Mouse (Mus musculus) embryonic facial prominence, embryonic 12.5 days (tissue): ENCODE results near the gene Dhx35. TPM values are rescaled to one million over a fixed set of nuclear protein-coding genes. Genes with fewer than 3 reads are reported as not detected.

Experiments
- ATAC-seq: fragments of 200-750 bp; cut with Nextera tagmentation; 2 replicates; pipeline ENCODE4 v1.8.0; 2017; ENCODE audit not compliant: insufficient number of reproducible peaks, insufficient read depth, low FRiP score, low TSS enrichment
- H3K27ac ChIP-seq: fragments of 300-500 bp; sonication (generic); 2 replicates; pipeline ENCODE4 v1.5.1; 2016; ENCODE audit warnings: mild to moderate bottlenecking
- H3K27me3 ChIP-seq: fragments of 300-500 bp; sonication (generic); 2 replicates; pipeline ENCODE4 v1.6.1; 2016; ENCODE audit warnings: mild to moderate bottlenecking, moderate library complexity
- H3K36me3 ChIP-seq: fragments of 300-500 bp; sonication (generic); 2 replicates; pipeline ENCODE4 v1.6.1; 2016; ENCODE audit warnings: mild to moderate bottlenecking
- H3K4me1 ChIP-seq: fragments of 300-500 bp; sonication (generic); 2 replicates; pipeline ENCODE4 v1.6.1; 2016
- H3K4me2 ChIP-seq: fragments of 300-500 bp; sonication (generic); replicated peaks from 2 replicates; pipeline ENCODE4 v1.6.1; 2016; ENCODE audit warnings: mild to moderate bottlenecking, moderate library complexity
- H3K4me3 ChIP-seq: fragments of 300-500 bp; sonication (generic); 2 replicates; pipeline ENCODE4 v1.5.1; 2016; ENCODE audit warnings: mild to moderate bottlenecking
- H3K9ac ChIP-seq: fragments of 300-500 bp; sonication (generic); 2 replicates; pipeline ENCODE4 v1.6.1; 2016; ENCODE audit warnings: mild to moderate bottlenecking, moderate library complexity
- H3K9me3 ChIP-seq: fragments of 300-500 bp; sonication (generic); 2 replicates; pipeline ENCODE4 v1.6.1; 2016; ENCODE audit warnings: mild to moderate bottlenecking, moderate library complexity
- WGBS: fragments of 180-500 bp; shearing (Covaris S2); methylation state at CpG from one replicate; pipeline ENCODE4 v1.1.7; 2016; 5-methylcytosine and 5-hydroxymethylcytosine counted together
- polyA plus RNA-seq: library from polyadenylated mRNA; unstranded; fragments of >200 nt; fragmentation: Nextera tagmentation; extraction: Ambion mirVana; gene quantifications from 2 replicates; pipeline ENCODE4 v1.2.1, GENCODE M21; 2016

The Dhx35 gene
- polyA plus RNA-seq, 1 experiment from 2014 or later: 16.6 TPM

DNA sequence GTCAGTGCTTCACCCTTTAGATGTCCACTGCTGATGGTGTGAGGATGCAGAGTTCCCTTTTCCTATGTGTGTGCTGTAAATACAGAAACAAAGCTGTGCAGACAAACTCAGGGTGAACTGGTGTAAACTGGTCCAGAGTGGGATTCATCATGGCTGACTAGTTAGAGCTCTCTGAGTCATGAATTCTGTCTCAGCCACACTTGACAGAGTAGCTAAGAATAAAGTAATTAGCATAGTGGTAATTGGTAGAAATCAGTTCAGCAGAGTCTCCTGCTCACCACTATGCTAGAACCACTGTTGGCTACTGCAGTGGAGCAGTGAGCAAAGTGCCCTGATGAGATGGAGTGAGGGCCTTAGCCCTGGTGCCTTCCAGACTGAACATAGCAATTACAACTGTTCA is 21.1 kb downstream of the Dhx35 start:
- no peak overlapping the region for H3K27ac ChIP-seq
- H3K9ac ChIP-seq: no peak overlapping the region
- no peak for ATAC-seq
- H3K4me2 ChIP-seq: no peak overlapping the region
- H3K27me3 ChIP-seq: no peaks in the 10 kb centered on the region
- H3K9me3 ChIP-seq: no peaks in the 10 kb centered on the region
- no peaks in the 10 kb centered on the region for H3K4me1 ChIP-seq
- no peak overlapping the region for H3K4me3 ChIP-seq
- H3K36me3 ChIP-seq: peaks cover 25% of the 10 kb centered on the region

DNA sequence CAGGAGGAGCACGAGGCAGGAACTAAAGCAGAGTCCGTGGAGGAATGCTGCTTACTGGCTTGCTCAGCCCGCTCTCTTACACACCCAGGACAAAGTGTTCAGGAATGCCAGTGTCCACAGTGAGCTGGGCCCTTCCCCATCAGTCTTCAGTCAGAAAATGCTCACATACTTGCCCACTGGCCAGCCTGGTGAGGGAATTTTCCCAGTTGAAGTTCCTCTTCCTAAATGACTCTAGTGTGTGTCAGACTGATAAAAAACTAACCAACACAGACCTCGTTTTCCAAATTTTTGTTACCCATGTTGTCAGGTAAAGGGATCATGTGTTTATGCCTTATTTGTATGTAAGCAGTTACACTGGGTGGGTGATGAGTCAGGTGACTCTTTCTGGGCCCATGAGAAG is 21.6 kb downstream of the Dhx35 start:
- H3K4me1 ChIP-seq: no peaks in the 10 kb centered on the region
- no peak overlapping the region for H3K9ac ChIP-seq
- ATAC-seq: no peak
- no peak overlapping the region for H3K4me3 ChIP-seq
- no peaks in the 10 kb centered on the region for H3K27me3 ChIP-seq
- H3K4me2 ChIP-seq: no peak overlapping the region
- H3K27ac ChIP-seq: no peak overlapping the region
- H3K9me3 ChIP-seq: no peaks in the 10 kb centered on the region
- 86% methylated on average over 4 of the region's 4 CpGs for WGBS
- peaks cover 25% of the 10 kb centered on the region for H3K36me3 ChIP-seq

GRCm38 (mm10) chr2:158817708-158818107 is 23.1 kb downstream of the Dhx35 start:
- WGBS: 92% methylated on average over 8 of the region's 8 CpGs
- Histone ChIP-seq H3K27me3 (no peaks in the 10 kb centered on the region), H3K9me3 (no peaks in the 10 kb centered on the region), H3K4me2 (no peak overlapping the region), H3K4me3 (no peak overlapping the region), H3K36me3 (peaks cover 32% of the 10 kb centered on the region), H3K27ac (no peak overlapping the region), H3K9ac (no peak overlapping the region), H3K4me1 (no peaks in the 10 kb centered on the region)
- no peak for ATAC-seq

- no peak overlapping the region for H3K4me3 ChIP-seq
- H3K36me3 ChIP-seq: peaks cover 56% of the 10 kb centered on the region
- H3K27ac ChIP-seq: no peak overlapping the region
- ATAC-seq: no peak
- H3K4me1 ChIP-seq: no peaks in the 10 kb centered on the region
- no peaks in the 10 kb centered on the region for H3K27me3 ChIP-seq
- no peak overlapping the region for H3K9ac ChIP-seq
- no peak overlapping the region for H3K4me2 ChIP-seq
- H3K9me3 ChIP-seq: no peaks in the 10 kb centered on the region
- 88% methylated on average over 2 of the region's 2 CpGs for WGBS
These were observed 33.5 kb downstream of the Dhx35 start for GRCm38 (mm10) chr2:158828124-158828523.

GRCm38 (mm10) chr2:158829746-158830145 is 35.1 kb downstream of the Dhx35 start:
- H3K9ac ChIP-seq: no peak overlapping the region
- peaks cover 4% of the 10 kb centered on the region; the same call in 1 of the 2 replicates for H3K4me1 ChIP-seq
- no peak for ATAC-seq
- no peaks in the 10 kb centered on the region for H3K9me3 ChIP-seq
- H3K36me3 ChIP-seq: peaks cover 64% of the 10 kb centered on the region
- no peak overlapping the region for H3K27ac ChIP-seq
- H3K27me3 ChIP-seq: no peaks in the 10 kb centered on the region
- WGBS: 81% methylated on average over 6 of the region's 6 CpGs
- H3K4me3 ChIP-seq: no peak overlapping the region
- H3K4me2 ChIP-seq: no peak overlapping the region

DNA sequence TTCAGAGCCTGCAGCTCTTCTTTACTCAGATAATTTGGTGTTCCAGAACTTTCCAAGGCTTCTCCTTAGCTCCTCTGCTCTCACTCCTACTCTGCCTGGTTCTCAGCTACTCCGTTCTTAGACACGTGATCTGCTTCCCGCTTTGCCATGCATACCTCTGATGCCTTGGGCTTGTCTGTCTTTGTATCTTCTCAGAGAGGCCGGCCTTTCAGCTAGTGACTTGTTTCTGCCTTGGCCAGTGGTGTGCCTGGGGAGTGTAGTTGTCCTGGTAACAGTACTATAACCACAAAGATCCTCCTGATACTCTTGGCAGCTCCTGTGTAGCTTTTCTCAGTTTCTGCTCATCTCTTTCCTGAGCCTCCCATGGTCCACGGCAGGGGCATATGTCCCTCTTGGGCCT is 38.6 kb downstream of the Dhx35 start:
- H3K4me3 ChIP-seq: no peak overlapping the region
- H3K27me3 ChIP-seq: no peaks in the 10 kb centered on the region
- H3K9me3 ChIP-seq: no peaks in the 10 kb centered on the region
- peaks cover 66% of the 10 kb centered on the region for H3K36me3 ChIP-seq
- H3K27ac ChIP-seq: no peak overlapping the region
- H3K4me1 ChIP-seq: peaks cover 4% of the 10 kb centered on the region; the same call in 1 of the 2 replicates
- ATAC-seq: no peak
- WGBS: 72% methylated on average over 5 of the region's 5 CpGs
- no peak overlapping the region for H3K4me2 ChIP-seq
- no peak overlapping the region for H3K9ac ChIP-seq

DNA sequence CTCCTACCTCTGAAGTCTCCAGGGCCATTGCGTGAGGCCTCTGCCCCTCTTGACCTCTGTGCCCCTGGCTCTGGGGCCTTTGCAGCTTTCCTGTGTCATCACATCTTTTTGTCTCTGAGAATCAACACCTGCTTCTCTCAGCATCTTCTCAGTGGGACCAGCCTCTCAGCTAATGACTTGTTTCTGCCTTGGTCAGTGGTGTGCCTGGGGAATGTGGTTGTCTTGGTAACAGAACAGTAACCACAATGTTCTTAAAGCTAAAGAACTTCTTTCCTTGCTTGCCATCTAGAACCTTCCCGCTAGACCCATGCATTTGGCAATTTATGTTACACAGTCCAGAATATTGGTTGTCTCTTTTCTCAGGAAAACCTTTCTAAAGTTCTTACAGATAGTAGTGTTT is 39.0 kb downstream of the Dhx35 start:
- H3K4me2 ChIP-seq: no peak overlapping the region
- H3K4me1 ChIP-seq: peaks cover 4% of the 10 kb centered on the region; the same call in 1 of the 2 replicates
- no peaks in the 10 kb centered on the region for H3K9me3 ChIP-seq
- H3K27me3 ChIP-seq: no peaks in the 10 kb centered on the region
- no peak for ATAC-seq
- 79% methylated on average over 2 of the region's 2 CpGs for WGBS
- H3K4me3 ChIP-seq: no peak overlapping the region
- no peak overlapping the region for H3K27ac ChIP-seq
- H3K9ac ChIP-seq: no peak overlapping the region
- H3K36me3 ChIP-seq: peaks cover 62% of the 10 kb centered on the region

DNA sequence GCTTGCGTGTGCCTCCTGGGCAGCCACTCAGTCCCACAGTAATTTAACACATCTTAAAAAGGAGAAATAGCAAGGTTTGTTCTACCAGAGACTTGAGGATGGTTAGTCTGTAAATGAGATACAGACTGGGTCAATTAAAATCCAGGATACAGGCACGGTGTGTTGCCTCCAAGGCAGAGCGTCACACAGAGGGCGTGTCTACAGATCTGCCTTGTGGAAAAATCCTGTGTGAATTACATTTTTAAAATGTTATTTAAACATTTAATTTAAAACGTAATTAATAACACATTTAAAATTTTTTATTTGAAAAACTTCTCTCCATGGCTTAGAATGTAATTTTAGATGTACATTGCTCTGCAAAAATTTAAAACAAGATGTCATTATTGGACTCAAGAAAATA is 48.7 kb downstream of the Dhx35 start:
- Histone ChIP-seq H3K4me3 (no peak overlapping the region), H3K9ac (no peak overlapping the region), H3K36me3 (peaks cover 24% of the 10 kb centered on the region), H3K4me2 (no peak overlapping the region), H3K9me3 (no peaks in the 10 kb centered on the region), H3K4me1 (peaks cover 10% of the 10 kb centered on the region; the same call in 1 of the 2 replicates), H3K27me3 (no peaks in the 10 kb centered on the region), H3K27ac (no peak overlapping the region)
- no peak for ATAC-seq
- 63% methylated on average over 5 of the region's 5 CpGs for WGBS

- Histone ChIP-seq H3K9ac (no peak overlapping the region), H3K36me3 (peaks cover 29% of the 10 kb centered on the region), H3K4me3 (no peak overlapping the region), H3K27me3 (no peaks in the 10 kb centered on the region), H3K4me1 (peaks cover 8% of the 10 kb centered on the region; the same call in 1 of the 2 replicates), H3K9me3 (no peaks in the 10 kb centered on the region), H3K4me2 (no peak overlapping the region), H3K27ac (no peak overlapping the region)
- ATAC-seq: no peak
- 83% methylated on average over 5 of the region's 5 CpGs for WGBS
These were observed 50.4 kb downstream of the Dhx35 start for GRCm38 (mm10) chr2:158845031-158845430.

DNA sequence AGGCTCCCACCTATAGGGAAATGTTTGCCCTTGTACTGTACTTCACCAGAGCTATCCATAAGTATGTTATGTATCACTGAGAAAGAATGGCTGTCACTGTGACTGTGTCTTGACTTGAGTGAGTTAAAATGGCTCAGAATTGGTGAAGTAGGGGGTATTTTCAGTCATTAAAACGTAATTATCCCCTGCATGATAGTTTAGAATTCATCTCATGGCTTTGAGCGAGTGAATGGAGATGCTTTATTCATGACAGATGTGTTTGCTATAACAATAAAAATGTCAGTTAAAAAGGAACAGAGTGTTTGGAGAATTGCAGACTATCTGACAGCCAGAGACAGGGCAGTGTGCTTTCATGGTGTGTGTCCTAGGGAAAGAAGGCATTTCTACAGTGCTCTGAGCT is 51.6 kb downstream of the Dhx35 start:
- 65% methylated on average over 2 of the region's 2 CpGs for WGBS

GRCm38 (mm10) chr2:158847991-158848390 is 53.4 kb downstream of the Dhx35 start:
- whole genome bisulfite sequencing: 94% methylated on average over 3 of the region's 3 CpGs

More for the DNA sequence above, 51.6 kb downstream of the Dhx35 start:
- Histone ChIP-seq H3K4me2 (no peak overlapping the region), H3K4me3 (no peak overlapping the region), H3K9me3 (no peaks in the 10 kb centered on the region), H3K4me1 (peaks cover 6% of the 10 kb centered on the region; the same call in 1 of the 2 replicates), H3K27ac (no peak overlapping the region), H3K36me3 (peaks cover 24% of the 10 kb centered on the region), H3K9ac (no peak overlapping the region), H3K27me3 (no peaks in the 10 kb centered on the region)
- ATAC-seq: no peak

DNA sequence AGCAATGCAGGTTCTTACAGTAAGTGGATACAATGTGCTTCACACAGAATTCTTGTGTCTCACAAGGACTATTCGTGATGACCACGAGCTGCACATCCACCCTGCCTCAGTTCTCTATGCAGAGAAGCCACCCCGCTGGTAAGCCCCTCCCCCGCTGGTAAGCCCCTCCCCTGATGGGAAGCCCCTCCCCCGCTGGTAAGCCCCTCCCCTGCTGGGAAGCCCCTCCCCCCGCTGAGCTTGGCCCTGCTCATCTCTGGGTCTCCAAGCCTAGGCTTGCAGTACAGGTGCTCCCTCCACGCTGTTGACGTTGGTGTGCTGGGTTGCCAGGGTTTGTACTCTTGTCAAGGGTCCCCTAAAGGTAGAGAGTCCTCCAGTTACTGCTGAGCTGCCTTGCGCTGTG is 54.8 kb downstream of the Dhx35 start:
- no peak overlapping the region for H3K9ac ChIP-seq
- no peak overlapping the region for H3K4me2 ChIP-seq
- no peak overlapping the region for H3K27ac ChIP-seq
- ATAC-seq: no peak
- no peaks in the 10 kb centered on the region for H3K4me1 ChIP-seq
- WGBS: 78% methylated on average over 9 of the region's 9 CpGs
- H3K4me3 ChIP-seq: no peak overlapping the region
- no peaks in the 10 kb centered on the region for H3K9me3 ChIP-seq
- no peaks in the 10 kb centered on the region for H3K27me3 ChIP-seq
- peaks cover 23% of the 10 kb centered on the region for H3K36me3 ChIP-seq

More at GRCm38 (mm10) chr2:158847991-158848390, 53.4 kb downstream of the Dhx35 start:
- Histone ChIP-seq H3K4me3 (no peak overlapping the region), H3K9ac (no peak overlapping the region), H3K9me3 (no peaks in the 10 kb centered on the region), H3K36me3 (peaks cover 23% of the 10 kb centered on the region), H3K4me2 (no peak overlapping the region), H3K27me3 (no peaks in the 10 kb centered on the region), H3K4me1 (peaks cover 2% of the 10 kb centered on the region; the same call in 1 of the 2 replicates), H3K27ac (no peak overlapping the region)
- no peak for ATAC-seq

GRCm38 (mm10) chr2:158852579-158852978 is 58.0 kb downstream of the Dhx35 start:
- H3K4me1 ChIP-seq: no peaks in the 10 kb centered on the region

More at GRCm38 (mm10) chr2:158852579-158852978, 58.0 kb downstream of the Dhx35 start:
- Histone ChIP-seq H3K4me3 (no peak overlapping the region), H3K27ac (no peak overlapping the region), H3K9me3 (no peaks in the 10 kb centered on the region), H3K36me3 (peaks cover 28% of the 10 kb centered on the region; the same call in 1 of the 2 replicates), H3K9ac (no peak overlapping the region), H3K4me2 (no peak overlapping the region), H3K27me3 (no peaks in the 10 kb centered on the region)
- WGBS: 41% methylated on average over 2 of the region's 2 CpGs
- ATAC-seq: no peak
